Mouse (Mus musculus): ENCODE data around the gene Rreb1. TPM values are rescaled to one million over a fixed set of nuclear protein-coding genes. Genes with fewer than 3 reads are reported as not detected.

The Rreb1 gene
- polyA plus RNA-seq, 1 experiment from 2014 or later, result 2.6 TPM

Other genes with a start within 250 kb of the Rreb1 start
- gene Ssr1, start 215.8 kb downstream of the Rreb1 start, polyA plus RNA-seq (2015; fragmentation: Nextera tagmentation; extraction: Ambion mirVana), result 69.2 and 71.1 TPM in 2 replicates